Mouse (Mus musculus): ENCODE results near the gene Scfd2.

The Scfd2 gene

GRCm38 (mm10) chr5:74456759-74457158 is 74.8 kb downstream of the Scfd2 start:
- DNase-seq (ENCODE audit: extremely low spot score, low read depth, low spot score): no peak

- no peak for DNase-seq (ENCODE audit: extremely low spot score, low read depth, low spot score)
Measured at GRCm38 (mm10) chr5:74455510-74456269, 75.9 kb downstream of the Scfd2 start.

DNA sequence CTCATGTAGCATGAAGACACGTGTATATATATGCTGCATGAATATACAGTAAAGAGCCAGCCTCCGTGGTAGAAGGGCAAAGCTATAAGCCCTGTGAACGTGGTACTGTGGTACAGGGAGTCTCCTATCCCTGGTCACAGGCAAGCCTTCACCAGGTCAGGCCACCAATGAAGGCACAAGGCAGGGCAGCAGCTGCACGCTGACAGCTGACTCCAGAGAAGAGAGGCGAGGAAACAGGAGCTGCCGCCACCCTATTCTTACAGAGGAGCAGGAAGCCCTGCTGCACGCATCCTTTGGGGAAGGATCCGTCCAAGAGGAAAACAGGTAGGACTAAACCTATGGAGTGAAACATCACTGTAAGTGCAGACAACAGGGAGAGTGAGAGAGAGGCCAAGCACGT is 76.5 kb downstream of the Scfd2 start:
- no peak for DNase-seq (ENCODE audit: extremely low spot score, low read depth, low spot score)

- no peak for DNase-seq (ENCODE audit: extremely low spot score, low read depth, low spot score)
Measured at GRCm38 (mm10) chr5:74450977-74451376, 80.6 kb downstream of the Scfd2 start.

GRCm38 (mm10) chr5:74447517-74448334 is 83.8 kb downstream of the Scfd2 start:
- DNase-seq (ENCODE audit: extremely low spot score, low read depth, low spot score): no peak

DNA sequence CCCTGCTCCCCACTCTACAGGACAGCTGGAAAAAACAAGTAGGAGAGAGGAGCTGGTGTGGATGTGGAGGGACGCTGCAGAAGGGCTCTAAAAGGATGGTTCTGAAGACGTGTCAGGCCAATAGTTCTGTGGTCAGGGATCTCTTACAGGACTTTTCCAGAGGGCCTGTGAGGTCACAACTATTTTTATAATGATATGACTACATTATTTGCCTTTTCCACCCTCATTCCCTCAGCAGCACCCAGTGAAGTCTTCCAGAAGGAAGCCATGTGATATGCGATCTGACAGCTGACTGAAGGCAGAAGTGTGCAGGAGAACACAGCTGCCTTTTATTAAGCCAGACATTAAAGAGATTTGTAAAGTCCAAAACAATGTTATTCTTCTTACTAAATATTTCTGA is 85.7 kb downstream of the Scfd2 start:
- DNase-seq (ENCODE audit: extremely low spot score, low read depth, low spot score): no peak

- DNase-seq (ENCODE audit: extremely low spot score, low read depth, low spot score): no peak
Measured at GRCm38 (mm10) chr5:74438353-74438752, 93.2 kb downstream of the Scfd2 start.

DNA sequence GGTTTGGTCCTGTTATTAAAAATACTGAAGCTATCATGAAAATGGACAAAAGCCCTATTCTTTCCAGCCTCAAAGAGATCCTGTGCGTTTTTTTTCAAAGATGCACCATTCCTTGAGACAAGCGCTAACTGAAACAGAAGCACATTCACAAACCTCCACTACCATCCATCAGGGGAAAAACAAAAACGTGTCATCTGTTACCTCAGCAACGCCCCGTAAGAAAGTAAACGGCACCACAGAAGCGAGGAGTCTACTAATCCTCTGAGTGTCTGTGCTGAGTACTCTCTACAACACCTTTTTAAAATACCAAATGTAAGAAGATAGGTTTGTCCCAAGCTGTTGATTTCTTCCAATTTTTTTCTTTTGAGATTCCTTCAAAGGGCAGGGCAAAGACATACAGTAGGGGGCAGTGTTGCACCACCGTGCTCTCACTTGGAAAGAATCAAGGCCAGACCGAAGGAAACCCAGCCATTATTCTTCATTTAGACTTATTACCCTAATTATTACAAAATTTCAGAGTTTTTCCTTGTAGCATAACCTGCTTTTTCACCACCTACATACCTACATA is 97.9 kb downstream of the Scfd2 start:
- peak; percentile 86 for DNase-seq (ENCODE audit: extremely low spot score, low read depth, low spot score)

- peak; percentile 91 for DNase-seq (ENCODE audit: extremely low spot score, low read depth, low spot score)
Measured at GRCm38 (mm10) chr5:74432879-74433539, 98.5 kb downstream of the Scfd2 start.

GRCm38 (mm10) chr5:74420615-74421132 is 110.9 kb downstream of the Scfd2 start:
- no peak for DNase-seq (ENCODE audit: extremely low spot score, low read depth, low spot score)

GRCm38 (mm10) chr5:74412557-74412956 is 119.0 kb downstream of the Scfd2 start:
- DNase-seq (ENCODE audit: extremely low spot score, low read depth, low spot score): no peak

GRCm38 (mm10) chr5:74404887-74405286 is 126.7 kb downstream of the Scfd2 start:
- DNase-seq (ENCODE audit: extremely low spot score, low read depth, low spot score): no peak

DNA sequence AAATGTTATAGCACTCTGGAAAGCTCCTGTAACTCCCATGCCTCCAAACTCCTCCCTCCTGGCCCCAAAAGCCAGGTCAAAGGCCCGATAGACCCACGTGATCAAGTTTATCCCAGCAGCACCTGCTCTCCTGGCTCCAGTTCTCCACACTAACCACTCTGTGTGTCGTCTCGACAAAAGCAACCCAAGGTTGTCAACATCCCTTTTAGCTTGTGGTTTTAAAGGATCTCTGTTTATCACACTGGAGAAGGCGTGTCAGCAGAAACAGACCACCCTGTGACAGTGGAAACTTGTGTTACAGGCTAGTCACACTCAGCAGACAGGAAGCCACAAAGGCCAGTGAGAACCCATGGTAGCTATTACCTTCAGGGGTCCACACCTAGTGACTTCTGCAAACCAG is 127.5 kb downstream of the Scfd2 start:
- no peak for DNase-seq (ENCODE audit: extremely low spot score, low read depth, low spot score)

GRCm38 (mm10) chr5:74402626-74403025 is 128.9 kb downstream of the Scfd2 start:
- DNase-seq (ENCODE audit: extremely low spot score, low read depth, low spot score): no peak

- no peak for DNase-seq (ENCODE audit: extremely low spot score, low read depth, low spot score)
Measured at GRCm38 (mm10) chr5:74391806-74392205, 139.8 kb downstream of the Scfd2 start.

DNA sequence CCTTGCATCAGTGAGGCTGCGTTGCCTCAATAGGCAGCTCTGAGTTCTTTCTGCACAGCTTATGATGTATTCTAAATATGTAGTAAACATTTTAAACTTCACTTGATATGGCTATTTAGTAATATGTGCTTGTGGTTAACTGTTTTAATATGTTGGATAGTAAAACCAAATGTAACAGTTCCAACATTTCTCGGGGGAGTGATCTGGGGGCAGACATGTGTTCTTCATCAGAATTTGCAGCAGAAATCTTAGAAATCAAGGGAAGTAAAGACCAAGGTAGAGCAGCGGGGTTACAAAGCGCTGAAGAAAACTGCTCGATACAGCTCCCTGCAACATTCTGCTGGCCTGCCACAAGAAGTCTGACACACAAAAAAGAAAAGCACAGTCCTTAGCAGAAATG is 140.2 kb downstream of the Scfd2 start:
- DNase-seq (ENCODE audit: extremely low spot score, low read depth, low spot score): no peak

GRCm38 (mm10) chr5:74388849-74389248 is 142.7 kb downstream of the Scfd2 start:
- no peak for DNase-seq (ENCODE audit: extremely low spot score, low read depth, low spot score)

DNA sequence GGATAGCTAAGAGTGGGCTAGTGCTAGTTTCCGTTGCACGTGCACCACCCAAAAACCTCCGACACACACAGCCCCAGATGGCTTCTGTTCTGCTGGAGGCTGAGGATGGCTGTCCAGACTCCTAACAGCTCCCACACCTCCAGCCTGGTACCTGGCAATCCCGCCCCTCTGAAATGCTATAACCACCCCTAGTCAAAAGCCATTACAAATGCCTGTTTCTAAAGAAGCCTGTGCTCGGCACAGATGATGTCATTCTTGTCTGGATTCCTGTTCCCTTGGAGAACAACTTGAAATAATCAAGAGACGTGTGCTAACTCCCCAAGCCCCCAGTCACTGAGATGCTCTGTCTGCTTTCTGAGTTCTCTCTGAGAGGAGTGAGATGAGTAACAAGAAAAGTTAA is 143.5 kb downstream of the Scfd2 start:
- DNase-seq (ENCODE audit: extremely low spot score, low read depth, low spot score): no peak

DNA sequence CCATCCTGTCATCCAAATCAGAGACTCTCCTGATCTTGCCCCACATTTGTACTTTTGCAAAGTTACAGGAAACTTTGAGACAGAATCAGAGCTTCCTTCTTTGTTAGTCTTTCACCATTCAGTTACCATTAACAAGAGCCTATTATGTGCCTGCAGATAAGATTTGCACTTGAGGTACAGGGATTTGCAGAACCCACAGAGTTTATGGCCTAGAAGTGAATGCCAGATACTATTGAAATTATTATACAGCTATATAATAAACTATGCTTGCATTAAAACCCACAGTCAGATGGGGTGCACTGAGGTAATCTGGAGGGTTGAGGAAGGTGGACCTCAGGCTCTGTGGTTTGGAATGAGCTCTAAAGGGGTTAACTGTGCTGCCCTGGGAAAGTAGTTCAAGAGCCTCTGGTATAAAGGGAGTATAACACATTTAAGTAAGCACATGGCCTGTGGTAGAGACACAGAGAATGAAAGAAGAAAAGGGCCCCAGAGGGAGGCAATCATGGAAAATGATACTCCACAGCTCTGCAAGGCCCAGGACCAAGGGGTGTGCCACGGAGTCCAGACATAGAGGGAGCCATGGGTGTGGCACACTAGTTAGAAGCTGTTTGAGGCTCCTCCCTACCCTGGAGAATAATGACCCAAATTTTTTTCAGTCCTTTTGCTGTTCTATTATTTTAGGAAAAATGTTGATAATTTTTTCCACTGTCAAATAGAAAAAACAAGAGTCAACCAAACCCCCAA is 144.2 kb downstream of the Scfd2 start:
- no peak for DNase-seq (ENCODE audit: extremely low spot score, low read depth, low spot score)

GRCm38 (mm10) chr5:74380045-74380444 is 151.5 kb downstream of the Scfd2 start:
- DNase-seq (ENCODE audit: extremely low spot score, low read depth, low spot score): no peak

- DNase-seq (ENCODE audit: extremely low spot score, low read depth, low spot score): no peak
Measured at GRCm38 (mm10) chr5:74366710-74367101, 164.9 kb downstream of the Scfd2 start.
